Mouse (Mus musculus): Measurements from ENCODE around the gene Timp4. TPM values are rescaled to one million over a fixed set of nuclear protein-coding genes. Genes with fewer than 3 reads are reported as not detected.

The Timp4 gene
- 0.14 and 0.31 TPM in 2 replicates for polyA plus RNA-seq (2014; fragmentation: Nextera tagmentation; extraction: Ambion mirVana)

GRCm38 (mm10) chr6:115252099-115252873, at the start of gene Timp4:
Gene Timp4, minus strand, starts transcription at chr6:115252205.
- H3K4me1 ChIP-seq (ENCODE audit: control insufficient read depth, insufficient read depth, low read length), result peaks cover 5% of the 10 kb centered on the region; the same call in 1 of the 2 replicates
- H3K27ac ChIP-seq (replicated peaks; ENCODE audit: low read depth, low read length), result no peak within 1 kb of the TSS
- WGBS, result 29% methylated on average over 9 of the region's 10 CpGs
- H3K9ac ChIP-seq (ENCODE audit: low read length), result no peak within 1 kb of the TSS
- no peaks in the 10 kb centered on the region for H3K36me3 ChIP-seq (ENCODE audit: control insufficient read depth, insufficient read depth, low read length)
- DNase-seq (ENCODE audit: low spot score) (no peak), ATAC-seq (ENCODE audit: insufficient number of reproducible peaks, low FRiP score, low TSS enrichment, low read depth) (no peak)
- no peaks in the 10 kb centered on the region for H3K9me3 ChIP-seq (ENCODE audit: control insufficient read depth, low read length)
- no peaks in the 10 kb centered on the region for H3K27me3 ChIP-seq (ENCODE audit: control insufficient read depth, insufficient read depth, low read length)
- peak within 1 kb of the TSS; percentile 14; the same call in 1 of the 2 replicates for H3K4me3 ChIP-seq (ENCODE audit: low read depth, low read length)
- peak within 1 kb of the TSS; percentile 44 for H3K4me2 ChIP-seq (ENCODE audit: low read depth, severe bottlenecking)

- DNase-seq (ENCODE audit: low spot score), result no peak
- Histone ChIP-seq H3K4me2 (ENCODE audit: low read depth, severe bottlenecking) (no peak overlapping the region), H3K27ac (replicated peaks; ENCODE audit: low read depth, low read length) (no peak overlapping the region), H3K27me3 (ENCODE audit: control insufficient read depth, insufficient read depth, low read length) (no peaks in the 10 kb centered on the region), H3K4me1 (ENCODE audit: control insufficient read depth, insufficient read depth, low read length) (no peaks in the 10 kb centered on the region), H3K36me3 (ENCODE audit: control insufficient read depth, insufficient read depth, low read length) (no peaks in the 10 kb centered on the region), H3K9ac (ENCODE audit: low read length) (no peak overlapping the region), H3K4me3 (ENCODE audit: low read depth, low read length) (no peak overlapping the region), H3K9me3 (ENCODE audit: control insufficient read depth, low read length) (no peaks in the 10 kb centered on the region)
- no peak for ATAC-seq (ENCODE audit: insufficient number of reproducible peaks, low FRiP score, low TSS enrichment, low read depth)
- WGBS, result 90% methylated on average over 2 of the region's 2 CpGs
Measured at GRCm38 (mm10) chr6:115293877-115294276, 41.9 kb upstream of the Timp4 start.

GRCm38 (mm10) chr6:115292621-115293020, 40.6 kb upstream of the Timp4 start:
- Histone ChIP-seq H3K4me2 (ENCODE audit: low read depth, severe bottlenecking) (no peak overlapping the region), H3K9ac (ENCODE audit: low read length) (no peak overlapping the region), H3K4me1 (ENCODE audit: control insufficient read depth, insufficient read depth, low read length) (no peaks in the 10 kb centered on the region), H3K27ac (replicated peaks; ENCODE audit: low read depth, low read length) (no peak overlapping the region), H3K27me3 (ENCODE audit: control insufficient read depth, insufficient read depth, low read length) (no peaks in the 10 kb centered on the region), H3K4me3 (ENCODE audit: low read depth, low read length) (no peak overlapping the region), H3K9me3 (ENCODE audit: control insufficient read depth, low read length) (no peaks in the 10 kb centered on the region), H3K36me3 (ENCODE audit: control insufficient read depth, insufficient read depth, low read length) (no peaks in the 10 kb centered on the region)
- no peak for ATAC-seq (ENCODE audit: insufficient number of reproducible peaks, low FRiP score, low TSS enrichment, low read depth)
- WGBS, result 79% methylated on average over 6 of the region's 6 CpGs
- DNase-seq (ENCODE audit: low spot score), result no peak

GRCm38 (mm10) chr6:115291823-115292222, 39.8 kb upstream of the Timp4 start:
- no peak overlapping the region for H3K4me2 ChIP-seq (ENCODE audit: low read depth, severe bottlenecking)

GRCm38 (mm10) chr6:115291068-115291467, 39.1 kb upstream of the Timp4 start:
- ATAC-seq (ENCODE audit: insufficient number of reproducible peaks, low FRiP score, low TSS enrichment, low read depth) (no peak), DNase-seq (ENCODE audit: low spot score) (no peak)
- Histone ChIP-seq H3K9ac (ENCODE audit: low read length) (no peak overlapping the region), H3K36me3 (ENCODE audit: control insufficient read depth, insufficient read depth, low read length) (no peaks in the 10 kb centered on the region), H3K4me1 (ENCODE audit: control insufficient read depth, insufficient read depth, low read length) (no peaks in the 10 kb centered on the region), H3K27me3 (ENCODE audit: control insufficient read depth, insufficient read depth, low read length) (no peaks in the 10 kb centered on the region), H3K4me2 (ENCODE audit: low read depth, severe bottlenecking) (no peak overlapping the region), H3K27ac (replicated peaks; ENCODE audit: low read depth, low read length) (no peak overlapping the region), H3K4me3 (ENCODE audit: low read depth, low read length) (no peak overlapping the region), H3K9me3 (ENCODE audit: control insufficient read depth, low read length) (no peaks in the 10 kb centered on the region)
- WGBS, result 84% methylated on average over 2 of the region's 2 CpGs

More at GRCm38 (mm10) chr6:115291823-115292222, 39.8 kb upstream of the Timp4 start:
- ATAC-seq (ENCODE audit: insufficient number of reproducible peaks, low FRiP score, low TSS enrichment, low read depth), result no peak
- no peaks in the 10 kb centered on the region for H3K4me1 ChIP-seq (ENCODE audit: control insufficient read depth, insufficient read depth, low read length)
- no peak overlapping the region for H3K4me3 ChIP-seq (ENCODE audit: low read depth, low read length)
- H3K27ac ChIP-seq (replicated peaks; ENCODE audit: low read depth, low read length), result no peak overlapping the region
- H3K36me3 ChIP-seq (ENCODE audit: control insufficient read depth, insufficient read depth, low read length), result no peaks in the 10 kb centered on the region
- H3K9ac ChIP-seq (ENCODE audit: low read length), result no peak overlapping the region
- H3K27me3 ChIP-seq (ENCODE audit: control insufficient read depth, insufficient read depth, low read length), result no peaks in the 10 kb centered on the region
- DNase-seq (ENCODE audit: low spot score), result no peak
- no peaks in the 10 kb centered on the region for H3K9me3 ChIP-seq (ENCODE audit: control insufficient read depth, low read length)
- WGBS, result 91% methylated on average over 6 of the region's 6 CpGs

GRCm38 (mm10) chr6:115290561-115290960, 38.6 kb upstream of the Timp4 start:
- no peak for DNase-seq (ENCODE audit: low spot score)
- no peaks in the 10 kb centered on the region for H3K9me3 ChIP-seq (ENCODE audit: control insufficient read depth, low read length)
- no peaks in the 10 kb centered on the region for H3K36me3 ChIP-seq (ENCODE audit: control insufficient read depth, insufficient read depth, low read length)
- H3K27ac ChIP-seq (replicated peaks; ENCODE audit: low read depth, low read length), result no peak overlapping the region
- no peaks in the 10 kb centered on the region for H3K27me3 ChIP-seq (ENCODE audit: control insufficient read depth, insufficient read depth, low read length)
- no peak overlapping the region for H3K9ac ChIP-seq (ENCODE audit: low read length)
- no peaks in the 10 kb centered on the region for H3K4me1 ChIP-seq (ENCODE audit: control insufficient read depth, insufficient read depth, low read length)
- 70% methylated on average over 5 of the region's 5 CpGs for WGBS
- no peak overlapping the region for H3K4me3 ChIP-seq (ENCODE audit: low read depth, low read length)
- no peak for ATAC-seq (ENCODE audit: insufficient number of reproducible peaks, low FRiP score, low TSS enrichment, low read depth)
- no peak overlapping the region for H3K4me2 ChIP-seq (ENCODE audit: low read depth, severe bottlenecking)

- Histone ChIP-seq H3K9me3 (ENCODE audit: control insufficient read depth, low read length) (no peaks in the 10 kb centered on the region), H3K36me3 (ENCODE audit: control insufficient read depth, insufficient read depth, low read length) (no peaks in the 10 kb centered on the region), H3K4me2 (ENCODE audit: low read depth, severe bottlenecking) (no peak overlapping the region), H3K9ac (ENCODE audit: low read length) (no peak overlapping the region), H3K4me3 (ENCODE audit: low read depth, low read length) (no peak overlapping the region), H3K4me1 (ENCODE audit: control insufficient read depth, insufficient read depth, low read length) (no peaks in the 10 kb centered on the region), H3K27me3 (ENCODE audit: control insufficient read depth, insufficient read depth, low read length) (no peaks in the 10 kb centered on the region), H3K27ac (replicated peaks; ENCODE audit: low read depth, low read length) (no peak overlapping the region)
- no peak for DNase-seq (ENCODE audit: low spot score)
- ATAC-seq (ENCODE audit: insufficient number of reproducible peaks, low FRiP score, low TSS enrichment, low read depth), result no peak
- WGBS, result 88% methylated on average over 3 of the region's 3 CpGs
Measured at GRCm38 (mm10) chr6:115288223-115288622, 36.2 kb upstream of the Timp4 start.

GRCm38 (mm10) chr6:115286441-115286840, 34.4 kb upstream of the Timp4 start:
- Histone ChIP-seq H3K9me3 (ENCODE audit: control insufficient read depth, low read length) (no peaks in the 10 kb centered on the region), H3K4me2 (ENCODE audit: low read depth, severe bottlenecking) (no peak overlapping the region), H3K9ac (ENCODE audit: low read length) (no peak overlapping the region), H3K4me1 (ENCODE audit: control insufficient read depth, insufficient read depth, low read length) (no peaks in the 10 kb centered on the region), H3K27ac (replicated peaks; ENCODE audit: low read depth, low read length) (no peak overlapping the region), H3K27me3 (ENCODE audit: control insufficient read depth, insufficient read depth, low read length) (no peaks in the 10 kb centered on the region), H3K4me3 (ENCODE audit: low read depth, low read length) (no peak overlapping the region), H3K36me3 (ENCODE audit: control insufficient read depth, insufficient read depth, low read length) (no peaks in the 10 kb centered on the region)
- 91% methylated on average over 6 of the region's 6 CpGs for WGBS
- ATAC-seq (ENCODE audit: insufficient number of reproducible peaks, low FRiP score, low TSS enrichment, low read depth) (no peak), DNase-seq (ENCODE audit: low spot score) (no peak)
